Mouse (Mus musculus) lung, adult 2 months (tissue): ENCODE data around the gene Wdr41.

Experiments
- CTCF ChIP-seq: fragments of 200-500 bp; IDR thresholded peaks from 2 replicates; pipeline ENCODE4 v1.5.1; 2011; ENCODE audit warnings: mild to moderate bottlenecking, low read length, control low read depth; ENCODE audit not compliant: insufficient read depth
- POLR2A ChIP-seq: fragments of 200-500 bp; IDR thresholded peaks from 2 replicates; pipeline ENCODE4 v1.6.1; 2011; ENCODE audit warnings: low read depth, mild to moderate bottlenecking, control low read depth, low read length, borderline replicate concordance; ENCODE audit errors: extremely low read depth

DNA sequence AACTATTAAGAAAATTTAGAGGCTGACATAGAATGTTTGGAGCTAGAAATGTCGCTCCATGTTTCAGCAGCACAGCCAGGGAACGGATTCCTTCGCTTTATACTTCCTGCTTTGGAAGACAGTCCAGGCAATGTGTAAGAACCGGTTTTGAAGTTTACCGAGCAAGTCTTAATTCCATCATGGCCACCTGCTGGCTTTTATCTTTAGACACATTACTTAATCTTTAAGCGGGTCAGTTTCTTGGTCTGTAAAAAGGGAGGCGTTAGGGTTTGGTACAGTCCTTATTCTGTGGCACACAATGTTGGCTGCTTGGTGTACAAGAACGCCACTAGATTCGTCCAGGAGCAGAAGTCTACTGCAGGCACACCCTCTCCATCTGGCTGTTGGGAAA, 321 bp upstream of the Wdr41 start:
- TF ChIP-seq CTCF (no peak), POLR2A (no peak)
